Mouse (Mus musculus) spleen, adult 2 months (tissue): ENCODE results near the gene Nod1.

Experiments used
- CTCF ChIP-seq: fragments of 200-500 bp; IDR thresholded peaks from 2 replicates; pipeline ENCODE4 v1.5.1; 2011; ENCODE audit warnings: mild to moderate bottlenecking, inconsistent platforms; ENCODE audit not compliant: insufficient read depth, insufficient read length, insufficient replicate concordance; ENCODE audit errors: extremely low read depth
- POLR2A ChIP-seq: fragments of 200-500 bp; IDR thresholded peaks from 2 replicates; pipeline ENCODE4 v1.6.1; 2011; ENCODE audit warnings: low read depth, low read length, inconsistent platforms

DNA sequence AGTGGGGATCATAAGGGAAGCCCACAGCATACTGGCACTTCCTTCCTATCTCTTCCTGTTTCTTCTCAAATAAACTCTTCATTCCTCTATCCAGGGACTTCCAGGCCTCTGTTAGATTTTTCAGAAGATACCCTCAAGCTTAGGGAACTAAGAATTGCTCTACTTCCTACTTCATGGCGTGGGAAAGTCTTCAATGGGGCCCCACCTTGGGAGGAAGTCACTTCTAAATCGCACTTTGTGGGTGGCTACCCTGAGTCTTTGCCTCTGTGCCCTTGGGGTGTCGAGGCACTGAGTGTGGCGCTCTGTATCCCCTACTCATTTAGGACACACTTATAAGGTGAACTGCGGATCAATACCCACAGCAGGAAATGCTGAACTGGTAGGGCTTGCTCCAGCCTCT, 23.7 kb downstream of the Nod1 start:
- TF ChIP-seq CTCF = no peak
- TF ChIP-seq POLR2A = no peak
